Mouse (Mus musculus) splenic B cell, adult 2 months (primary cell): ENCODE results near the gene Spata45.
"Not testable (repeated sequence)": the region's sequence is repeated elsewhere in the genome, so short reads cannot be mapped to it uniquely, and the experiment has no call there.

Source experiments
- DNase-seq: peaks from one replicate; pipeline ENCODE4 v3.0.0-alpha.2; 2011; ENCODE audit warnings: low read depth, low spot score
- H3K27me3 ChIP-seq: 2 replicates; pipeline ENCODE4 v1.6.1; 2012; ENCODE audit warnings: mild to moderate bottlenecking, low read length, moderate library complexity, mixed read lengths; ENCODE audit not compliant: control insufficient read depth, poor library complexity, insufficient read depth, severe bottlenecking
- H3K36me3 ChIP-seq: 2 replicates; pipeline ENCODE4 v1.6.1; 2012; ENCODE audit warnings: mild to moderate bottlenecking, low read length, moderate library complexity, mixed read lengths; ENCODE audit not compliant: control insufficient read depth, poor library complexity, insufficient read depth, severe bottlenecking

Gene Spata45

GRCm38 (mm10) chr1:191036554-191037334, at the start of gene Spata45:
Spata45 (plus strand) TSS chr1:191036639.
- Histone ChIP-seq H3K36me3 (no peaks in the 10 kb centered on the region), H3K27me3 (no peaks in the 10 kb centered on the region)
- no peak for DNase-seq

GRCm38 (mm10) chr1:190989437-190990082, 46.9 kb upstream of the Spata45 start:
- DNase-seq, result peak; percentile 45
- Histone ChIP-seq H3K27me3 (no peaks in the 10 kb centered on the region), H3K36me3 (no peaks in the 10 kb centered on the region)

- DNase-seq, result no peak
- Histone ChIP-seq H3K36me3 (no peaks in the 10 kb centered on the region), H3K27me3 (no peaks in the 10 kb centered on the region)
Observed at GRCm38 (mm10) chr1:190995548-190995947, 40.9 kb upstream of the Spata45 start.

- Histone ChIP-seq H3K36me3 (no peaks in the 10 kb centered on the region), H3K27me3 (no peaks in the 10 kb centered on the region)
- DNase-seq, result no peak
Observed at GRCm38 (mm10) chr1:190996346-190996877, 40.0 kb upstream of the Spata45 start.

- Histone ChIP-seq H3K27me3 (no peaks in the 10 kb centered on the region), H3K36me3 (no peaks in the 10 kb centered on the region)
- no peak for DNase-seq
Observed at GRCm38 (mm10) chr1:190998027-190998426, 38.4 kb upstream of the Spata45 start.

GRCm38 (mm10) chr1:191000686-191001085, 35.8 kb upstream of the Spata45 start:
- H3K27me3 ChIP-seq, result no peaks in the 10 kb centered on the region
- DNase-seq, result no peak
- no peaks in the 10 kb centered on the region for H3K36me3 ChIP-seq

- H3K27me3 ChIP-seq, result no peaks in the 10 kb centered on the region
- DNase-seq, result peak; percentile 40
- H3K36me3 ChIP-seq, result no peaks in the 10 kb centered on the region
Observed at GRCm38 (mm10) chr1:191002201-191002600, 34.2 kb upstream of the Spata45 start.

GRCm38 (mm10) chr1:191008707-191009106, 27.7 kb upstream of the Spata45 start:
- H3K27me3 ChIP-seq, result no peaks in the 10 kb centered on the region
- peak; percentile 24 for DNase-seq
- H3K36me3 ChIP-seq, result peaks cover 7% of the 10 kb centered on the region; the same call in 1 of the 2 replicates

- Histone ChIP-seq H3K36me3 (0 out of 2 replicates have a peak, but pooled peaks cover 2% of the 10 kb centered on the region), H3K27me3 (no peaks in the 10 kb centered on the region)
Observed at GRCm38 (mm10) chr1:191014271-191014670, 22.2 kb upstream of the Spata45 start.

GRCm38 (mm10) chr1:191019803-191020202, 16.6 kb upstream of the Spata45 start:
- Histone ChIP-seq H3K27me3 (no peaks in the 10 kb centered on the region), H3K36me3 (no peaks in the 10 kb centered on the region)
- DNase-seq, result no peak

More at GRCm38 (mm10) chr1:191014271-191014670, 22.2 kb upstream of the Spata45 start:
- DNase-seq, result no peak

- DNase-seq, result no peak
- H3K27me3 ChIP-seq, result no peaks in the 10 kb centered on the region
- H3K36me3 ChIP-seq, result no peaks in the 10 kb centered on the region
Observed at GRCm38 (mm10) chr1:191020217-191020924, 16.1 kb upstream of the Spata45 start.

- no peak for DNase-seq
- Histone ChIP-seq H3K27me3 (no peaks in the 10 kb centered on the region), H3K36me3 (no peaks in the 10 kb centered on the region)
Observed at GRCm38 (mm10) chr1:191021016-191021415, 15.4 kb upstream of the Spata45 start.

GRCm38 (mm10) chr1:191023140-191023539, 13.3 kb upstream of the Spata45 start:
- DNase-seq, result no peak
- H3K27me3 ChIP-seq, result no peaks in the 10 kb centered on the region
- no peaks in the 10 kb centered on the region for H3K36me3 ChIP-seq

GRCm38 (mm10) chr1:191023806-191024205, 12.6 kb upstream of the Spata45 start:
- not testable (repeated sequence) for H3K36me3 ChIP-seq, H3K27me3 ChIP-seq, DNase-seq
